Mouse (Mus musculus) cerebellum, adult 2 months (tissue): ENCODE data around the gene N4bp1.

Experiments used
- CTCF ChIP-seq: fragments of 200-500 bp; IDR thresholded peaks from 2 replicates; pipeline ENCODE4 v1.5.1; 2011; ENCODE audit warnings: low read depth, mild to moderate bottlenecking, control low read depth, low read length, moderate library complexity, borderline replicate concordance; ENCODE audit not compliant: insufficient read depth
- POLR2A ChIP-seq: fragments of 200-500 bp; IDR thresholded peaks from 2 replicates; pipeline ENCODE4 v1.6.1; 2011; ENCODE audit warnings: low read length, control low read depth, borderline replicate concordance; ENCODE audit not compliant: insufficient read depth

- peak; percentile 30; the same call in 1 of the 2 replicates for TF ChIP-seq POLR2A
- no peak for TF ChIP-seq CTCF
Observed at GRCm38 (mm10) chr8:86884489-86885463, at the start of gene N4bp1.
